Mouse (Mus musculus) midbrain, embryonic 10.5 days (tissue): ENCODE data around the gene Pan3. TPM values are rescaled to one million over a fixed set of nuclear protein-coding genes. Genes with fewer than 3 reads are reported as not detected.

Experiments
- DNase-seq: peaks from one replicate; pipeline ENCODE4 v3.0.0-alpha.2; 2017; ENCODE audit warnings: low spot score
- H3K27ac ChIP-seq: fragments of 300-500 bp; sonication (generic); replicated peaks from 2 replicates; pipeline ENCODE4 v1.5.1; 2016; ENCODE audit warnings: mild to moderate bottlenecking
- H3K27me3 ChIP-seq: fragments of 300-500 bp; sonication (generic); 2 replicates; pipeline ENCODE4 v1.6.1; 2016; ENCODE audit warnings: low read depth, mild to moderate bottlenecking; ENCODE audit not compliant: poor library complexity, severe bottlenecking
- H3K36me3 ChIP-seq: fragments of 300-500 bp; sonication (generic); 2 replicates; pipeline ENCODE4 v1.6.1; 2016; ENCODE audit warnings: mild to moderate bottlenecking, moderate library complexity
- H3K4me1 ChIP-seq: fragments of 300-500 bp; sonication (generic); 2 replicates; pipeline ENCODE4 v1.6.1; 2016
- H3K4me3 ChIP-seq: fragments of 300-500 bp; sonication (generic); 2 replicates; pipeline ENCODE4 v1.5.1; 2016; ENCODE audit warnings: mild to moderate bottlenecking, moderate library complexity
- H3K9me3 ChIP-seq: fragments of 300-500 bp; sonication (generic); replicated peaks from 2 replicates; pipeline ENCODE4 v1.6.1; 2016; ENCODE audit warnings: mild to moderate bottlenecking
- WGBS: fragments of 180-500 bp; shearing (Covaris S2); methylation state at CpG from one replicate; pipeline ENCODE4 v1.1.7; 2016; 5-methylcytosine and 5-hydroxymethylcytosine counted together
- polyA plus RNA-seq: library from polyadenylated mRNA; unstranded; fragments of >200 nt; fragmentation: Nextera tagmentation; extraction: Ambion mirVana; gene quantifications from 2 replicates; pipeline ENCODE4 v1.2.1, GENCODE M21; 2016

The Pan3 gene
- polyA plus RNA-seq, 1 experiment from 2014 or later = 46.8 TPM

DNA sequence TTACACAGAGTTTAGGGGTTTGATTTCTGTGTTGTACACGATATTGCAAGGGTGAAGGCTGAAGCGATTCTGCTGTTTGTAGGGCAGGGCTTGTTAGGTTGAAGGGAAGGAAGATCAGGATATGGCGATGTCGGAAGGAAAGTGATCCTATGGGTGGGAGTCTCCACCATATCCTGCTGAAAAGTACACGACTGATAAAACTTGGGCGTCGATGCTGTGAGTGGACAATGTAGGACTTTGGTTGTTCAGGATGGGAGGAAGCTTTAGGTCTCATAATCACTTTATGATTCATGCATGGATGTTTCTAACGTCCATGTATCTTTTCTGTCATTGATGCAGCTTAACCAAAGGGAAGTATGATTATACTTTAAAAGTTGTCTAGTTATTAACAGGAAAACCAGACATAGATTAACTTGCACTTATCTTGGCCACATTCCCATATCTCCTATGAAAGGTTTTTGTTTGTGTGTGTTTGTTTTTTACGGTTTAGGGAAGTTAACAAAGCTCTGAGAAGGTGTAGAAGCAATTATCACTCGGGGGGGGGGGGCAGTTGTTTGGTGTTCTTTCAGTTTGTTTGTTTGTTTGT, 64.9 kb downstream of the Pan3 start:
- 90% methylated on average over 10 of the region's 10 CpGs for WGBS
- no peak overlapping the region for H3K27ac ChIP-seq
- DNase-seq = no peak

GRCm38 (mm10) chr5:147495961-147496360, 66.0 kb downstream of the Pan3 start:
- H3K27ac ChIP-seq = no peak overlapping the region
- 87% methylated on average over 2 of the region's 2 CpGs for WGBS
- H3K9me3 ChIP-seq = no peaks in the 10 kb centered on the region
- DNase-seq = no peak
- no peaks in the 10 kb centered on the region for H3K4me1 ChIP-seq
- H3K27me3 ChIP-seq = no peaks in the 10 kb centered on the region
- H3K36me3 ChIP-seq = peaks cover 3% of the 10 kb centered on the region; the same call in 1 of the 2 replicates
- H3K4me3 ChIP-seq = no peak overlapping the region

More for the DNA sequence above, 64.9 kb downstream of the Pan3 start:
- no peaks in the 10 kb centered on the region for H3K9me3 ChIP-seq
- H3K36me3 ChIP-seq = peaks cover 3% of the 10 kb centered on the region; the same call in 1 of the 2 replicates
- H3K4me3 ChIP-seq = no peak overlapping the region
- no peaks in the 10 kb centered on the region for H3K4me1 ChIP-seq
- no peaks in the 10 kb centered on the region for H3K27me3 ChIP-seq

GRCm38 (mm10) chr5:147496921-147497320, 67.0 kb downstream of the Pan3 start:
- H3K4me1 ChIP-seq = no peaks in the 10 kb centered on the region
- no peak overlapping the region for H3K27ac ChIP-seq
- H3K4me3 ChIP-seq = no peak overlapping the region
- no peak for DNase-seq
- 86% methylated on average over 4 of the region's 4 CpGs for WGBS
- H3K27me3 ChIP-seq = no peaks in the 10 kb centered on the region
- peaks cover 3% of the 10 kb centered on the region; the same call in 1 of the 2 replicates for H3K36me3 ChIP-seq
- H3K9me3 ChIP-seq = no peaks in the 10 kb centered on the region

GRCm38 (mm10) chr5:147497714-147498113, 67.8 kb downstream of the Pan3 start:
- no peaks in the 10 kb centered on the region for H3K27me3 ChIP-seq
- no peaks in the 10 kb centered on the region for H3K4me1 ChIP-seq
- H3K36me3 ChIP-seq = peaks cover 3% of the 10 kb centered on the region; the same call in 1 of the 2 replicates
- DNase-seq = no peak
- no peak overlapping the region for H3K27ac ChIP-seq
- no peaks in the 10 kb centered on the region for H3K9me3 ChIP-seq
- 76% methylated on average over 3 of the region's 3 CpGs for WGBS
- H3K4me3 ChIP-seq = no peak overlapping the region

DNA sequence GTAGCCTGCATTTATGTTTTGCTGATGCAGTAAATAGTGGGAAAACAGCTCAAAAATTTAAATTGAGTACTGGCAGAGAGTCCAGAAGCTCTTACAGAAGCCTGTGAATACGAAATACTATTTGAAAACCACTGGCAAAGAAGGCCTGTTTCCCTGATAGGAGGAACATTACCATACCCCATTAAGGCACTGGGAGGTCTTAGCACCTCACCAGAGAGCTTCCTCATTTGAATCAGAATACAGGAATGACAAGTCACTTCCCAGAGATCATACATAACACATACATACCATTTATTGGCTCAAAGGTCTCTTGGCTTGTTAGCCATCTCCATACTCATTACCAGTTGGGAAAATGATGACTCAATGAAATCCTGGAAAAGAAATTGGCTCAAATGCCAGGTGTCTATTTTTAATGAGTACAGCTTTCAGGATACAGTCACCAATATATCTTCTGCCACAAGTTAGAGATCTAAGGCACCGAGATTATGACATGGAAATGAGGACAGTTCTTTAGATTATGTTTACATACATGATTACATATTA, 71.6 kb downstream of the Pan3 start:
- H3K36me3 ChIP-seq = no peaks in the 10 kb centered on the region; the same call in 1 of the 2 replicates
- H3K27me3 ChIP-seq = no peaks in the 10 kb centered on the region
- H3K4me3 ChIP-seq = no peak overlapping the region
- no peaks in the 10 kb centered on the region for H3K4me1 ChIP-seq
- no peak for DNase-seq
- H3K9me3 ChIP-seq = no peaks in the 10 kb centered on the region
- WGBS = 89% methylated on average over 2 of the region's 2 CpGs
- H3K27ac ChIP-seq = no peak overlapping the region

GRCm38 (mm10) chr5:147502921-147503320, 73.0 kb downstream of the Pan3 start:
- 84% methylated on average over 2 of the region's 2 CpGs for WGBS
- H3K36me3 ChIP-seq = no peaks in the 10 kb centered on the region; the same call in 1 of the 2 replicates
- no peaks in the 10 kb centered on the region for H3K9me3 ChIP-seq

DNA sequence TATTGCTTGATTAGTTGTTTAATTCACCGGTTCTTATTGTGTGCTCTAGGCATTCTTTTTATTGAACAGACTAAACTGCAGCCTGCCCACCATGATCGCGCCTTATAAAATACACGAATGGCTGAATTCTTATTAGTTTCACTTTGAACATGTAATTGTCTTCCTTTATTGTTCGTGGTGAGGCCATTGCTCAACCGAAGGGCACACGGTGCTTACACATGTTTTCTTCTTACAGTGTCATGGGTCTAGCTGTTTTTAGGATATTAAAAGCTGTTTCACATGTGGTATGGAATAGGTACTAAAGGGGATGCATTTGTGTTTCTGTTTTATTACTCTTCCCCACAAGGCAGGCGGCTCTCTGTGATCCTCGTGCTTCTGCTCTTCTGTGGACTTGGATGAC, 81.4 kb downstream of the Pan3 start:
- Histone ChIP-seq H3K4me3 (no peak overlapping the region), H3K9me3 (no peaks in the 10 kb centered on the region), H3K27ac (no peak overlapping the region), H3K4me1 (no peaks in the 10 kb centered on the region), H3K36me3 (no peaks in the 10 kb centered on the region), H3K27me3 (no peaks in the 10 kb centered on the region)
- 96% methylated on average over 9 of the region's 9 CpGs for WGBS
- DNase-seq = no peak

More at GRCm38 (mm10) chr5:147502921-147503320, 73.0 kb downstream of the Pan3 start:
- no peak for DNase-seq
- Histone ChIP-seq H3K27me3 (no peaks in the 10 kb centered on the region), H3K4me1 (no peaks in the 10 kb centered on the region), H3K27ac (no peak overlapping the region), H3K4me3 (no peak overlapping the region)

GRCm38 (mm10) chr5:147527006-147527405, 97.0 kb downstream of the Pan3 start:
- Histone ChIP-seq H3K4me1 (no peaks in the 10 kb centered on the region), H3K27ac (no peak overlapping the region), H3K9me3 (no peaks in the 10 kb centered on the region), H3K27me3 (no peaks in the 10 kb centered on the region), H3K36me3 (peaks cover 83% of the 10 kb centered on the region), H3K4me3 (no peak overlapping the region)
- 92% methylated on average over 6 of the region's 6 CpGs for WGBS
- DNase-seq = no peak

- no peak for DNase-seq
- Histone ChIP-seq H3K4me3 (no peak overlapping the region), H3K27ac (no peak overlapping the region), H3K36me3 (peaks cover 78% of the 10 kb centered on the region), H3K9me3 (no peaks in the 10 kb centered on the region), H3K4me1 (no peaks in the 10 kb centered on the region), H3K27me3 (no peaks in the 10 kb centered on the region)
- 92% methylated on average over 3 of the region's 3 CpGs for WGBS
Measured at GRCm38 (mm10) chr5:147527788-147528187, 97.8 kb downstream of the Pan3 start.

- Histone ChIP-seq H3K27me3 (no peaks in the 10 kb centered on the region), H3K36me3 (peaks cover 63% of the 10 kb centered on the region), H3K4me3 (no peak overlapping the region), H3K27ac (no peak overlapping the region), H3K4me1 (no peaks in the 10 kb centered on the region), H3K9me3 (no peaks in the 10 kb centered on the region)
- WGBS = 94% methylated on average over 6 of the region's 6 CpGs
- no peak for DNase-seq
Measured at GRCm38 (mm10) chr5:147532031-147532430, 102.1 kb downstream of the Pan3 start.

GRCm38 (mm10) chr5:147539409-147539808, 109.4 kb downstream of the Pan3 start:
- DNase-seq = no peak
- Histone ChIP-seq H3K36me3 (peaks cover 86% of the 10 kb centered on the region), H3K27me3 (no peaks in the 10 kb centered on the region), H3K27ac (no peak overlapping the region), H3K9me3 (no peaks in the 10 kb centered on the region), H3K4me1 (no peaks in the 10 kb centered on the region), H3K4me3 (no peak overlapping the region)
- 95% methylated on average over 4 of the region's 4 CpGs for WGBS

DNA sequence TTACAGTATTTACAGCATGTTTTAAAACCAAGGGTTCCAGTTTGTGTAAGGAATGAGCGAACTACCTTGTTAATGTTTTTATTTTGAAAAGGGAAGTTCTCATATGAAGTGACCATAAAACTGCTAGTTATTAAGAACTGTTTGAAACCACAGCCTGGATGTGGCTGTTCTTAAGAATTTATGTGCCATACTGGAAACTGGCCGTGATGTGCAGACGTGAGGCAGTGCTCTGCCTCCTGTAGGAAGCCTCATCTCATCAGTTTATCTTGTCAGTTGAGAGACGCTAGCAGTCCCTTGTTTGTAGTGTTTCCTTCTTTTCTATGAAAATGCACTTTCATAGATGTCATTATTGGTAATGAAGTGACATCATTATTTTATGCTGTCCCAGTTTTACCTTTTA, 109.9 kb downstream of the Pan3 start:
- no peaks in the 10 kb centered on the region for H3K27me3 ChIP-seq
- no peak for DNase-seq
- H3K27ac ChIP-seq = no peak overlapping the region
- H3K36me3 ChIP-seq = peaks cover 88% of the 10 kb centered on the region
- 95% methylated on average over 4 of the region's 4 CpGs for WGBS
- H3K9me3 ChIP-seq = no peaks in the 10 kb centered on the region
- H3K4me3 ChIP-seq = no peak overlapping the region
- no peaks in the 10 kb centered on the region for H3K4me1 ChIP-seq

- WGBS = 91% methylated on average over 6 of the region's 6 CpGs
- H3K9me3 ChIP-seq = no peaks in the 10 kb centered on the region
- H3K4me3 ChIP-seq = no peak overlapping the region
- no peak overlapping the region for H3K27ac ChIP-seq
- no peaks in the 10 kb centered on the region for H3K27me3 ChIP-seq
- H3K36me3 ChIP-seq = peaks cover 87% of the 10 kb centered on the region
- no peaks in the 10 kb centered on the region for H3K4me1 ChIP-seq
- DNase-seq = no peak
Measured at GRCm38 (mm10) chr5:147542291-147542690, 112.3 kb downstream of the Pan3 start.
